Mouse (Mus musculus): ENCODE data around the gene Lrrc27. TPM values are rescaled to one million over a fixed set of nuclear protein-coding genes. Genes with fewer than 3 reads are reported as not detected.

Gene Lrrc27
- total and polyA plus RNA-seq, 3 experiments, result 0.54 to 1.3 TPM; not detected in 1

GRCm38 (mm10) chr7:139252566-139252965 lies 39.8 kb downstream of the Lrrc27 start:
- Histone ChIP-seq H3K9me3 (replicated peaks; ENCODE audit: insufficient read depth, low read length) (no peaks in the 10 kb centered on the region), H3K4me1 (ENCODE audit: control insufficient read depth in 1 of 2, insufficient read depth in 2 of 2, low read length in 2 of 2) (peaks cover 4 to 17% of the 10 kb centered on the region in 2 experiments), H3K79me2 (ENCODE audit: control insufficient read depth, insufficient read depth, low read length, poor library complexity) (peaks cover 7% of the 10 kb centered on the region; the same call in 1 of the 2 replicates), H3K27ac (ENCODE audit: control insufficient read depth, low read depth, low read length) (no peak overlapping the region), H3K4me3 (ENCODE audit: control insufficient read depth in 1 of 2, insufficient read depth in 1 of 2, low read depth in 2 of 2, low read length in 2 of 2) (no peak overlapping the region), H3K36me3 (ENCODE audit: control insufficient read depth in 1 of 2, insufficient read depth in 2 of 2, low read length in 2 of 2) (0 out of 4 replicates have a peak, but pooled peaks cover 0 to 3% of the 10 kb centered on the region in 2 experiments), H3K9ac (ENCODE audit: control insufficient read depth, low read depth, low read length, poor library complexity, severe bottlenecking) (no peak overlapping the region), H3K27me3 (ENCODE audit: control insufficient read depth in 1 of 2, insufficient read depth in 2 of 2, low read length in 2 of 2) (no peaks in the 10 kb centered on the region)
- DNase-seq (ENCODE audit: low read depth, low spot score), result no peak
- no peak for TF ChIP-seq CHD2 (IDR thresholded peaks at IDR 0.05; ENCODE audit: low read length)
- TF ChIP-seq MXI1 (IDR thresholded peaks at IDR 0.05; ENCODE audit: low read depth, low read length), result no peak
- no peak for TF ChIP-seq ZNF384 (IDR thresholded peaks at IDR 0.05; ENCODE audit: low read depth, low read length)
- no peak for TF ChIP-seq TAL1 (IDR thresholded peaks at IDR 0.05; ENCODE audit: low read length)
- TF ChIP-seq EP300 (IDR thresholded peaks at IDR 0.05; ENCODE audit: low read depth in 1 of 2, low read length in 2 of 2), result no peak
- TF ChIP-seq MAX (IDR thresholded peaks at IDR 0.05; ENCODE audit: low read length), result no peak
- TF ChIP-seq USF2 (IDR thresholded peaks at IDR 0.05; ENCODE audit: borderline replicate concordance in 1 of 2, insufficient read depth in 1 of 2, low read depth in 1 of 2, low read length in 2 of 2), result no peak
- TF ChIP-seq USF1 (IDR thresholded peaks at IDR 0.05; ENCODE audit: low read depth, low read length), result no peak
- no peak for TF ChIP-seq MYC (IDR thresholded peaks at IDR 0.05; ENCODE audit: low read depth, low read length)
- no peak for TF ChIP-seq MYB (IDR thresholded peaks at IDR 0.05; ENCODE audit: low read depth, low read length)
- no peak for TF ChIP-seq ELF1 (IDR thresholded peaks at IDR 0.05; ENCODE audit: low read depth, low read length)
- no peak for TF ChIP-seq UBTF (IDR thresholded peaks at IDR 0.05; ENCODE audit: borderline replicate concordance, insufficient read depth, low read depth, low read length)
- TF ChIP-seq ZKSCAN1 (IDR thresholded peaks at IDR 0.05; ENCODE audit: low read depth, low read length), result no peak
- no peak for TF ChIP-seq POLR2AphosphoS2 (IDR thresholded peaks at IDR 0.05; ENCODE audit: low read length)
- no peak for TF ChIP-seq E2F4 (IDR thresholded peaks at IDR 0.05; ENCODE audit: borderline replicate concordance, low read depth, low read length)

- no peak for DNase-seq (ENCODE audit: low read depth, low spot score)
- 0 out of 4 replicates have a peak, but pooled peaks cover 0 to 3% of the 10 kb centered on the region in 2 experiments for H3K36me3 ChIP-seq (ENCODE audit: control insufficient read depth in 1 of 2, insufficient read depth in 2 of 2, low read length in 2 of 2)
- H3K27me3 ChIP-seq (ENCODE audit: control insufficient read depth in 1 of 2, insufficient read depth in 2 of 2, low read length in 2 of 2), result no peaks in the 10 kb centered on the region
- H3K4me3 ChIP-seq (ENCODE audit: control insufficient read depth in 1 of 2, insufficient read depth in 1 of 2, low read depth in 2 of 2, low read length in 2 of 2), result no peak overlapping the region
- no peak for TF ChIP-seq NRF1 (IDR thresholded peaks at IDR 0.05; ENCODE audit: insufficient read depth, low read depth, low read length, poor library complexity, severe bottlenecking)
- H3K27ac ChIP-seq (ENCODE audit: control insufficient read depth, low read depth, low read length), result no peak overlapping the region
- peaks cover 7% of the 10 kb centered on the region; the same call in 1 of the 2 replicates for H3K79me2 ChIP-seq (ENCODE audit: control insufficient read depth, insufficient read depth, low read length, poor library complexity)
- H3K4me1 ChIP-seq (ENCODE audit: control insufficient read depth in 1 of 2, insufficient read depth in 2 of 2, low read length in 2 of 2), result peaks cover 4 to 17% of the 10 kb centered on the region in 2 experiments
- no peaks in the 10 kb centered on the region for H3K9me3 ChIP-seq (replicated peaks; ENCODE audit: insufficient read depth, low read length)
- H3K9ac ChIP-seq (ENCODE audit: control insufficient read depth, low read depth, low read length, poor library complexity, severe bottlenecking), result no peak overlapping the region
These were observed 40.2 kb downstream of the Lrrc27 start for GRCm38 (mm10) chr7:139252986-139253385.

Data from MEL (cell line).